Mouse (Mus musculus): Measurements from ENCODE around the gene Gm26620. TPM values are rescaled to one million over a fixed set of nuclear protein-coding genes. Genes with fewer than 3 reads are reported as not detected.

Gm26620 gene
- polyA plus RNA-seq, 1 experiment from 2014 or later: not detected

DNA sequence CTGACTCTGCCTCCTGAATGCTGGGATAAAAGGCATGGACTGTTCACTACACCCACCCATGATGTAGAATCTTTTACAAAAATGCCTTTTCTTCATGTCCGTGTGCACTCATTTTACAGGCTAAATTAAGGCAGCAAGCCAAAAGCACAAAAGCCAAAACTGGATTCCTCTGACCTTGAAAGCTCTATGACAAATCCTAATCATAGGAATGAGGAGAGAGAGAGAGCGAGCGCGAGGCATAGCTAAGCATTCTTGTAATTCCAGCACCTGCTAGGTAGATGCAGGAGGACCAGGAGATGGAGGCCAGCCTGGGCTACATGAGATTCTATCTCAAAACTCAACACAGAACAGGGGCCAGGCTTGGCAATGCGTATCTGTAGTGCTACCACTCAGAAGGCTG lies 8.0 kb upstream of the Gm26620 start:
- Histone ChIP-seq H3K36me3 (ENCODE audit: control insufficient read depth, insufficient read depth, low read length) (peaks cover 18% of the 10 kb centered on the region), H3K9me3 (ENCODE audit: control insufficient read depth, low read length) (no peaks in the 10 kb centered on the region), H3K27me3 (replicated peaks; ENCODE audit: control insufficient read depth, insufficient read depth, low read length) (no peaks in the 10 kb centered on the region), H3K4me1 (replicated peaks; ENCODE audit: control insufficient read depth, insufficient read depth, low read length) (peaks cover 3% of the 10 kb centered on the region), H3K4me2 (no peak overlapping the region), H3K4me3 (ENCODE audit: low read depth, low read length) (no peak overlapping the region), H3K27ac (ENCODE audit: low read depth, low read length) (no peak overlapping the region), H3K9ac (ENCODE audit: low read depth, low read length) (no peak overlapping the region)
- ATAC-seq (replicated peaks; ENCODE audit: low FRiP score) (no peak), DNase-seq (ENCODE audit: low spot score) (no peak)
- 98% methylated on average over 5 of the region's 5 CpGs for WGBS

DNA sequence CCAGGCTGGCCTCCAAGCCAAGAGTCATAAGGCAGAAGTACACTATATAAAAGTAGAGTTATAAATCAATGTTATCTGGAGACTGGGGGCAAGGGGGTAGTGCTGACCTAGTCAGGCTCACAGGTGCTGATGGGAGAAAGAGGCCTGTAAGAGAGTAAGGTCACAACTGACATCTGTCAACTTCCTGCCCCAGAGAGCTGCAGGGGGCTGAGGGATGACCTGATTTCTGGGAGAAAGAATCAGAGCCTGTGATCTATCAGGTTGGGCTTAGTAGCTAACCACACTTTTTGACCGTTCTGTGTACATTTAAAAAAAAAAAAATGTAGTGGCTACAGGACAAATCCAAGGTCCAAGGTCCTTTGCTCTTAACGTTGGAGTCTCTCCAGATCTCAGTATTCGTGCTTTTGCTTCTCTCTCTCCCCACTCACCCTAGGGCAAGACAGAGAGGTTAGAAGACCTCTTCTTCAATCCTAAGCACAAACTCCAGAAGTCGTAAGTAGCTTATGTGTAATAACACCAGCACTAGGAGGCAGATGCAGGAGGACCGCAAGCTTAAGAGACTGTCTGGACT lies 1.9 kb upstream of the Gm26620 start:
- H3K9ac ChIP-seq (ENCODE audit: low read depth, low read length): no peak overlapping the region
- no peak overlapping the region for H3K27ac ChIP-seq (ENCODE audit: low read depth, low read length)
- ATAC-seq (replicated peaks; ENCODE audit: low FRiP score): no peak
- 70% methylated on average over 5 of the region's 5 CpGs for WGBS
- H3K4me3 ChIP-seq (ENCODE audit: low read depth, low read length): no peak overlapping the region
- peaks cover 11% of the 10 kb centered on the region for H3K36me3 ChIP-seq (ENCODE audit: control insufficient read depth, insufficient read depth, low read length)
- no peak for DNase-seq (ENCODE audit: low spot score)
- peaks cover 9% of the 10 kb centered on the region for H3K4me1 ChIP-seq (replicated peaks; ENCODE audit: control insufficient read depth, insufficient read depth, low read length)
- H3K9me3 ChIP-seq (ENCODE audit: control insufficient read depth, low read length): no peaks in the 10 kb centered on the region
- H3K27me3 ChIP-seq (replicated peaks; ENCODE audit: control insufficient read depth, insufficient read depth, low read length): no peaks in the 10 kb centered on the region
- H3K4me2 ChIP-seq: peak overlapping the region; percentile 24

DNA sequence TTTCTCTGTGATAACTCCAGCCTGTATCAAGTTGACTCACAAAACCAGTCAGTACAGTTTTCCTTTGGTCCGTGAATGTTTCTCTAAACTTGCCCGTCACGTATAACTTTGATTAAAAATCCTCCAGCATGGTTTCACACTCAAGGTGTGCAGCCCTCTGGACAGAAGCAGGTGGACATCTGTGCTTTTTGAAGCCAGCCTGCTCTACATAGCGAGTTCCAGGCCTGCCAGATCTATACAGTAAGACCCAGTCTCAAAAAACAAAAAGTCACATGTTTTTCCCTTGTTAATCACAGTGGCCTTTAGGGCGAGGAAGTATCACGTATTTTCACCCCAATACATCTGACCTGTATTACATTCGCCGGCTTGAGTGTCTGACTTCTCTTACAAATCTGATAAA lies 475 bp upstream of the Gm26620 start:
- Histone ChIP-seq H3K9me3 (ENCODE audit: control insufficient read depth, low read length) (no peaks in the 10 kb centered on the region), H3K36me3 (ENCODE audit: control insufficient read depth, insufficient read depth, low read length) (peaks cover 6% of the 10 kb centered on the region), H3K4me1 (replicated peaks; ENCODE audit: control insufficient read depth, insufficient read depth, low read length) (peaks cover 9% of the 10 kb centered on the region), H3K27me3 (replicated peaks; ENCODE audit: control insufficient read depth, insufficient read depth, low read length) (no peaks in the 10 kb centered on the region), H3K4me2 (peak overlapping the region; percentile 78), H3K27ac (ENCODE audit: low read depth, low read length) (no peak overlapping the region; the same call in 1 of the 2 replicates), H3K9ac (ENCODE audit: low read depth, low read length) (peak overlapping the region; percentile 90), H3K4me3 (ENCODE audit: low read depth, low read length) (peak overlapping the region; percentile 91)
- ATAC-seq (replicated peaks; ENCODE audit: low FRiP score): no peak
- no peak for DNase-seq (ENCODE audit: low spot score)
- 23% methylated on average over 8 of the region's 8 CpGs for WGBS

DNA sequence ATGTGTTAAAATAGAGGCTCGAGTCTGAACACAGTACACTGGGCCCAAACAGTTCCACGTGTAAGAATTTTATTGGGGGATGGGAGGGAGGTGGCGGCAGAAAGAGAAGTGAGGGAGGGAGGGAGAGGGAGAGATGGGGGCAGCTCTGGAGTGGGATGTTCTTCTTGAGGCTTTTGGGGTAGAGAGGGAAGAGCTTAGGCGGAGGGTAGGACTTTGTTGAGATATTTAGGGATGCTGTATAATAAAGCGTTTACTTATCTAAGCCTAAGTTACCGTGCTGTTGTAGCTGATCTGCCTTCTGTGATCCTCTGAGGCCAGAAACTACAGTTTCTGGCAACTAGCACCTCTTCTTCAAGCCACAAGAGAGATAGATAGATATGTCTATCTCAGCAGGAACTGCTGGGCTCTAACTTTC lies 1.2 kb downstream of the Gm26620 start:
- Histone ChIP-seq H3K36me3 (ENCODE audit: control insufficient read depth, insufficient read depth, low read length) (no peaks in the 10 kb centered on the region; the same call in 1 of the 2 replicates), H3K27me3 (replicated peaks; ENCODE audit: control insufficient read depth, insufficient read depth, low read length) (no peaks in the 10 kb centered on the region), H3K4me1 (replicated peaks; ENCODE audit: control insufficient read depth, insufficient read depth, low read length) (peaks cover 9% of the 10 kb centered on the region), H3K4me2 (peak overlapping the region; percentile 78), H3K4me3 (ENCODE audit: low read depth, low read length) (no peak overlapping the region), H3K9me3 (ENCODE audit: control insufficient read depth, low read length) (no peaks in the 10 kb centered on the region), H3K9ac (ENCODE audit: low read depth, low read length) (no peak overlapping the region), H3K27ac (ENCODE audit: low read depth, low read length) (peak overlapping the region; percentile 8; the same call in 1 of the 2 replicates)
- DNase-seq (ENCODE audit: low spot score) (no peak), ATAC-seq (replicated peaks; ENCODE audit: low FRiP score) (no peak)
- WGBS: 34% methylated on average over 6 of the region's 6 CpGs

DNA sequence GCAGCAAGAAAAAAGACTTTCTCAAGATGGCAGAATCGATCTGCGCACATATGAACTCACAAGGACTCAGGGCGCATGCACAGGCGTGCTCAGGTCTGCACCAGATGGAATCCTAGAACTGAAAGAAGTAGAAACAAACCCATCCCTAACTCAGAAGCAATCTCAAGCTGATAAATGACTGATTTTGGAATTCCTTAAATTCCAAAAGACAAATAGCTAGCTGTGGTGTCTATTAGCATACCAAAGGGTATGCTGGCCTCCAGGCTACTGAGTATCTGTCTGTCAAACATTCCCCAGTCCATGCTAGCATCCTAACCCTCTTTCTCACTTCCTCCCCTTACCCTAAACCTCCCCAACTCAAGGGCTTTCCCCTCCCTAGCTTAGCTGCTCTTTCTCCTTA lies 4.4 kb downstream of the Gm26620 start:
- 71% methylated on average over 4 of the region's 4 CpGs for WGBS

DNA sequence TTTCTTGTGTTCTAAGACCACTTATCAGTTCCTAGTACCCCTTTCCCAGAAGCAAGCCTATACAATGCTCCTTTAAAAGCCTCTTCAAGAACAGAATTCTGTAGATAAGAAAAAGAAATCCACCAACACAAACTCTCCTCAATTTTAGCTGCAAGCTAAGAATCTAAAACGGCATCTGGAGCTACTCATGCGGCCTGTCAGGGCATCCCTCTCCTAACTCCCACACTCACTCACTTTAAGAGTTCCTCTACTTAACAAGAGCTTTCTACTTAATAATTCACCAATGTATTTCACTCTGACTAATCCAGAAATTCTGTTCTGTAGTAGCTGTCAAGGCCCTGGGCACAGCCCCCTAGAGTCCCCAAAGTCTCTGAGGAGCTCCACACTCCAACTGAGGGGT lies 6.8 kb downstream of the Gm26620 start:
- no peak overlapping the region for H3K27ac ChIP-seq (ENCODE audit: low read depth, low read length)
- H3K9ac ChIP-seq (ENCODE audit: low read depth, low read length): no peak overlapping the region
- DNase-seq (ENCODE audit: low spot score): no peak
- no peaks in the 10 kb centered on the region for H3K9me3 ChIP-seq (ENCODE audit: control insufficient read depth, low read length)
- H3K4me2 ChIP-seq: no peak overlapping the region
- 49% methylated on average over 2 of the region's 2 CpGs for WGBS
- ATAC-seq (replicated peaks; ENCODE audit: low FRiP score): no peak
- H3K27me3 ChIP-seq (replicated peaks; ENCODE audit: control insufficient read depth, insufficient read depth, low read length): no peaks in the 10 kb centered on the region
- no peaks in the 10 kb centered on the region for H3K4me1 ChIP-seq (replicated peaks; ENCODE audit: control insufficient read depth, insufficient read depth, low read length)
- no peak overlapping the region for H3K4me3 ChIP-seq (ENCODE audit: low read depth, low read length)
- H3K36me3 ChIP-seq (ENCODE audit: control insufficient read depth, insufficient read depth, low read length): no peaks in the 10 kb centered on the region

More for the DNA sequence above, 4.4 kb downstream of the Gm26620 start:
- H3K9me3 ChIP-seq (ENCODE audit: control insufficient read depth, low read length): no peaks in the 10 kb centered on the region
- H3K9ac ChIP-seq (ENCODE audit: low read depth, low read length): no peak overlapping the region
- H3K27me3 ChIP-seq (replicated peaks; ENCODE audit: control insufficient read depth, insufficient read depth, low read length): no peaks in the 10 kb centered on the region
- H3K4me1 ChIP-seq (replicated peaks; ENCODE audit: control insufficient read depth, insufficient read depth, low read length): peaks cover 9% of the 10 kb centered on the region
- H3K4me2 ChIP-seq: no peak overlapping the region
- ATAC-seq (replicated peaks; ENCODE audit: low FRiP score) (no peak), DNase-seq (ENCODE audit: low spot score) (no peak)
- H3K4me3 ChIP-seq (ENCODE audit: low read depth, low read length): no peak overlapping the region
- no peak overlapping the region for H3K27ac ChIP-seq (ENCODE audit: low read depth, low read length)
- no peaks in the 10 kb centered on the region for H3K36me3 ChIP-seq (ENCODE audit: control insufficient read depth, insufficient read depth, low read length)

DNA sequence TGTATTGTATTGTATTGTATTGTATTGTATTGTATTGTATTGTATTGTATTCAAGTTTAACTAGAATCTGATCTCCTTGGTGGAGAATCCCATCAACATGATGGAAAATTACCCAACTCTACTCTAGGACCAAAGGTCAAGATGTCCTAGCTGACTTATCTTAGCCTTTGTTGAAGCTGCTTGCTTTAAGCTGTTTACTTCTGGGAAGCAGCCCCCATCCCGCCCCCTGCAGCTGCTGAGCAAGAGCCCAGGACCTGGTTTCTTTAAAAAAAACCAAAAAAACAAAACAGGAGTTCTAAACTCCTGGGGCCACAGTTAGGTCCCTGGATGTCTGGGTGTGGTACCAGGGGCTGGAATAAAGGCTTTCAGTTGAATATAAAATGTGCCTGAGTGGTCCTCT lies 7.4 kb downstream of the Gm26620 start:
- WGBS: 70% methylated on average over 1 of the region's 1 CpGs
- no peaks in the 10 kb centered on the region for H3K9me3 ChIP-seq (ENCODE audit: control insufficient read depth, low read length)
- no peak for DNase-seq (ENCODE audit: low spot score)
- H3K4me1 ChIP-seq (replicated peaks; ENCODE audit: control insufficient read depth, insufficient read depth, low read length): no peaks in the 10 kb centered on the region
- no peak overlapping the region for H3K4me3 ChIP-seq (ENCODE audit: low read depth, low read length)
- no peak overlapping the region for H3K9ac ChIP-seq (ENCODE audit: low read depth, low read length)
- H3K27ac ChIP-seq (ENCODE audit: low read depth, low read length): no peak overlapping the region
- no peaks in the 10 kb centered on the region for H3K36me3 ChIP-seq (ENCODE audit: control insufficient read depth, insufficient read depth, low read length)
- H3K4me2 ChIP-seq: no peak overlapping the region
- H3K27me3 ChIP-seq (replicated peaks; ENCODE audit: control insufficient read depth, insufficient read depth, low read length): no peaks in the 10 kb centered on the region
- no peak for ATAC-seq (replicated peaks; ENCODE audit: low FRiP score)

DNA sequence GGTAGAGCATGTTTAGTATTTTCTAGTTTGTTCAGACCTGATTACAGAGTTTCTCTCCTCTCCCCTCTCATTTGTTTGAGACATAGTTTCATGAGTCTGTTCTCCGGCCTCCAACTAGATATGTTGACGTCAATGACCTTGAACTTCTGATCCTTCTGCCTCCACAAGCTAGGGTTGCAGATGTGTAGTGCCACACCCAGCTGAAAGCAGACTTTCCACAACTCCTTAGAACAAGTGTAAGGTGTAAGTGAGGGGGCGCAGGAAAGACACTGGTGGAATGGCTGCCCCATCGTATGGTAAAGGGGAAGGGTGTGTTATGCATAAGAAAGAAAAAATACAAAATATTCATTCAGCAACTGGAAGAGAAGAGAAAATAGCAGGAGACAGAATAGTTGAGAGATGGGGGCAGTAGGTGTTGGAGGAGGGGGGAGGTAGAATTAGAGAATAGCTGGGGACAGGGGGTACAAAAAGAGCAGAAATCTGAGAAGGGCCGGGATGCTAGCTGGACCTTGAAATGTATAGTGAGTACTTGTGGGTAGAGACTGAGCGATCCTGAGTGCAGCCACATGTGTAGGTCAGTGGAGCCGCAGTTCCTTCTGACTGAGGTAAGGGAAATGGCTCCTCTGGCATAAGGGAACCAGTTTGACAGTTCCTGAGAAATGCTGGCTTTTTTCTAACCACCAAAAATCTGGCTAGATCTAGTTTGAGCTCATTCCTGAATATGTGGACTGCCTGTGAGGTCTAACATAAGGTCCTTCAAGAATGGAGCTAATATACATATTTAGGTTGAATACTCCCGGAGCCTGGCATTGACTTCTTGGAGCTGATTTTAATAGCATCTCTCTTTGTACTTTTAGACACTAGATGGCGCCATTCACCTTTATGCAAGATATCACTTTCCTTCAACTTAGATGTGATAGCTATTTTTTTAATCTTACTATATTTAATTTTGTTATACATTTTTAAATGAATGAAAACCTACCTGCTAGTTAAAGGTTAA lies 10.0 kb downstream of the Gm26620 start:
- ATAC-seq (replicated peaks; ENCODE audit: low FRiP score): no peak

More for the DNA sequence above, 10.0 kb downstream of the Gm26620 start:
- Histone ChIP-seq H3K27ac (ENCODE audit: low read depth, low read length) (no peak overlapping the region), H3K4me1 (replicated peaks; ENCODE audit: control insufficient read depth, insufficient read depth, low read length) (no peaks in the 10 kb centered on the region), H3K4me2 (no peak overlapping the region), H3K36me3 (ENCODE audit: control insufficient read depth, insufficient read depth, low read length) (no peaks in the 10 kb centered on the region), H3K9ac (ENCODE audit: low read depth, low read length) (no peak overlapping the region), H3K9me3 (ENCODE audit: control insufficient read depth, low read length) (no peaks in the 10 kb centered on the region), H3K4me3 (ENCODE audit: low read depth, low read length) (no peak overlapping the region), H3K27me3 (replicated peaks; ENCODE audit: control insufficient read depth, insufficient read depth, low read length) (0 out of 2 replicates have a peak, but pooled peaks cover 3% of the 10 kb centered on the region)
- 56% methylated on average over 9 of the region's 9 CpGs for WGBS
- no peak for DNase-seq (ENCODE audit: low spot score)
